Mouse (Mus musculus): ENCODE results near the gene Fbxl7. TPM values are rescaled to one million over a fixed set of nuclear protein-coding genes. Genes with fewer than 3 reads are reported as not detected.
"Not testable (repeated sequence)": the region's sequence is repeated elsewhere in the genome, so short reads cannot be mapped to it uniquely, and the experiment has no call there.

Gene Fbxl7
- total and polyA plus RNA-seq, 2 experiments from 2014 or later, result 2.5 to 7.1 TPM

GRCm38 (mm10) chr15:26732366-26732765, 163.0 kb downstream of the Fbxl7 start:
- WGBS, result 90% methylated on average over 2 of the region's 2 CpGs
- no peaks in the 10 kb centered on the region for H3K36me3 ChIP-seq (ENCODE audit: insufficient read depth)
- H3K27ac ChIP-seq (ENCODE audit: low read depth, low read length), result no peak overlapping the region
- TF ChIP-seq CTCF (IDR thresholded peaks at IDR 0.05; ENCODE audit: low read depth), result no peak
- no peak overlapping the region for H3K9ac ChIP-seq
- no peak for DNase-seq
- no peaks in the 10 kb centered on the region for H3K27me3 ChIP-seq (ENCODE audit: insufficient read depth, low read length)
- H3K4me1 ChIP-seq (ENCODE audit: insufficient read depth), result no peaks in the 10 kb centered on the region
- no peak overlapping the region for H3K4me3 ChIP-seq (ENCODE audit: low read depth, low read length)
- H3K9me3 ChIP-seq (ENCODE audit: low read length), result no peaks in the 10 kb centered on the region
- ATAC-seq, result no peak
- H3K4me2 ChIP-seq (ENCODE audit: low read depth), result no peak overlapping the region

- no peak for ATAC-seq
- H3K27ac ChIP-seq (ENCODE audit: low read depth, low read length), result no peak overlapping the region
- no peak overlapping the region for H3K4me3 ChIP-seq (ENCODE audit: low read depth, low read length)
- no peaks in the 10 kb centered on the region for H3K27me3 ChIP-seq (ENCODE audit: insufficient read depth, low read length)
- TF ChIP-seq CTCF (IDR thresholded peaks at IDR 0.05; ENCODE audit: low read depth), result no peak
- H3K36me3 ChIP-seq (ENCODE audit: insufficient read depth), result no peaks in the 10 kb centered on the region
- no peak for DNase-seq
- H3K9me3 ChIP-seq (ENCODE audit: low read length), result no peaks in the 10 kb centered on the region
- no peaks in the 10 kb centered on the region for H3K4me1 ChIP-seq (ENCODE audit: insufficient read depth)
- no peak overlapping the region for H3K9ac ChIP-seq
- no peak overlapping the region for H3K4me2 ChIP-seq (ENCODE audit: low read depth)
- WGBS, result 80% methylated on average over 2 of the region's 2 CpGs
These were observed 164.6 kb downstream of the Fbxl7 start for GRCm38 (mm10) chr15:26730760-26731159.

GRCm38 (mm10) chr15:26729341-26729740, 166.0 kb downstream of the Fbxl7 start:
- not testable (repeated sequence) for H3K27me3 ChIP-seq (ENCODE audit: insufficient read depth, low read length); DNase-seq; H3K27ac ChIP-seq (ENCODE audit: low read depth, low read length); ATAC-seq; H3K4me3 ChIP-seq (ENCODE audit: low read depth, low read length); H3K9ac ChIP-seq; H3K9me3 ChIP-seq (ENCODE audit: low read length); H3K4me2 ChIP-seq (ENCODE audit: low read depth); H3K36me3 ChIP-seq (ENCODE audit: insufficient read depth); H3K4me1 ChIP-seq (ENCODE audit: insufficient read depth)
- WGBS, result 84% methylated on average over 6 of the region's 7 CpGs

GRCm38 (mm10) chr15:26718390-26719036, 176.9 kb downstream of the Fbxl7 start:
- Histone ChIP-seq H3K4me2 (ENCODE audit: low read depth) (no peak overlapping the region), H3K4me1 (ENCODE audit: insufficient read depth) (no peaks in the 10 kb centered on the region), H3K9ac (no peak overlapping the region), H3K27me3 (ENCODE audit: insufficient read depth, low read length) (no peaks in the 10 kb centered on the region), H3K27ac (ENCODE audit: low read depth, low read length) (no peak overlapping the region), H3K4me3 (ENCODE audit: low read depth, low read length) (no peak overlapping the region), H3K9me3 (ENCODE audit: low read length) (no peaks in the 10 kb centered on the region), H3K36me3 (ENCODE audit: insufficient read depth) (no peaks in the 10 kb centered on the region)
- DNase-seq, result no peak
- 64% methylated on average over 5 of the region's 5 CpGs for WGBS
- no peak for TF ChIP-seq CTCF (IDR thresholded peaks at IDR 0.05; ENCODE audit: low read depth)
- no peak for ATAC-seq

GRCm38 (mm10) chr15:26717952-26718351, 177.4 kb downstream of the Fbxl7 start:
- no peak overlapping the region for H3K4me2 ChIP-seq (ENCODE audit: low read depth)
- no peaks in the 10 kb centered on the region for H3K9me3 ChIP-seq (ENCODE audit: low read length)
- DNase-seq (no peak), ATAC-seq (no peak)
- TF ChIP-seq CTCF (IDR thresholded peaks at IDR 0.05; ENCODE audit: low read depth), result no peak
- H3K4me1 ChIP-seq (ENCODE audit: insufficient read depth), result no peaks in the 10 kb centered on the region
- no peak overlapping the region for H3K9ac ChIP-seq
- H3K27me3 ChIP-seq (ENCODE audit: insufficient read depth, low read length), result no peaks in the 10 kb centered on the region
- H3K36me3 ChIP-seq (ENCODE audit: insufficient read depth), result no peaks in the 10 kb centered on the region
- WGBS, result 75% methylated on average over 7 of the region's 7 CpGs
- H3K4me3 ChIP-seq (ENCODE audit: low read depth, low read length), result no peak overlapping the region
- H3K27ac ChIP-seq (ENCODE audit: low read depth, low read length), result no peak overlapping the region

- WGBS, result 59% methylated on average over 2 of the region's 2 CpGs
- peaks cover 5% of the 10 kb centered on the region for H3K4me1 ChIP-seq (ENCODE audit: insufficient read depth)
- no peak overlapping the region for H3K4me2 ChIP-seq (ENCODE audit: low read depth)
- H3K27me3 ChIP-seq (ENCODE audit: insufficient read depth, low read length), result no peaks in the 10 kb centered on the region
- peak; percentile 79 for ATAC-seq
- H3K9me3 ChIP-seq (ENCODE audit: low read length), result no peaks in the 10 kb centered on the region
- no peaks in the 10 kb centered on the region for H3K36me3 ChIP-seq (ENCODE audit: insufficient read depth)
- no peak overlapping the region for H3K9ac ChIP-seq
- DNase-seq, result peak; percentile 62
- peak overlapping the region; percentile 16; the same call in 1 of the 2 replicates for H3K27ac ChIP-seq (ENCODE audit: low read depth, low read length)
- TF ChIP-seq CTCF (IDR thresholded peaks at IDR 0.05; ENCODE audit: low read depth), result no peak
- no peak overlapping the region for H3K4me3 ChIP-seq (ENCODE audit: low read depth, low read length)
These were observed 179.2 kb downstream of the Fbxl7 start for GRCm38 (mm10) chr15:26716181-26716580.

- H3K27ac ChIP-seq (ENCODE audit: low read depth, low read length), result peak overlapping the region; percentile 57
- no peak overlapping the region for H3K4me2 ChIP-seq (ENCODE audit: low read depth)
- peak; percentile 67 for ATAC-seq
- no peak for DNase-seq
- TF ChIP-seq CTCF (IDR thresholded peaks at IDR 0.05; ENCODE audit: low read depth), result no peak
- WGBS, result 24% methylated on average over 5 of the region's 5 CpGs
- H3K27me3 ChIP-seq (ENCODE audit: insufficient read depth, low read length), result no peaks in the 10 kb centered on the region
- no peaks in the 10 kb centered on the region for H3K36me3 ChIP-seq (ENCODE audit: insufficient read depth)
- H3K4me1 ChIP-seq (ENCODE audit: insufficient read depth), result peaks cover 5% of the 10 kb centered on the region
- no peak overlapping the region for H3K9ac ChIP-seq
- no peak overlapping the region for H3K4me3 ChIP-seq (ENCODE audit: low read depth, low read length)
- no peaks in the 10 kb centered on the region for H3K9me3 ChIP-seq (ENCODE audit: low read length)
These were observed 179.7 kb downstream of the Fbxl7 start for GRCm38 (mm10) chr15:26715635-26716034.
